ENCODE assay signal across 23 mouse cellular contexts in genomic region chr13:51468697-51469250, GRCm38 (mm10).
DNase-seq lines count a peak whose midpoint lies in the region; ATAC-seq and TF ChIP-seq lines count a peak whose summit lies in the region.
"Had no signal": no experiment of that assay in that cellular context is flagged by ENCODE, and none has a peak within 500 bp of the region (broad histone marks: within the 10 kb centered on the region; RNA-seq: fewer than 3 reads in every experiment).

No protein-coding gene starts in this region.

- intact Hi-C loops in left cerebral cortex, postnatal 4 days (cut with DNase I), result no loop called here

- H3K36me3 ChIP-seq in lung, embryonic 14.5 days (ENCODE audit: insufficient read depth), result no peaks in the 10 kb centered on the region
- no peaks in the 10 kb centered on the region for H3K36me3 ChIP-seq in stomach, embryonic 15.5 days
- no peaks in the 10 kb centered on the region for H3K36me3 ChIP-seq in stomach, postnatal 0 days (ENCODE audit: control insufficient read depth, insufficient read depth, low read length)
- H3K36me3 ChIP-seq: embryonic facial prominence, embryonic 15.5 days; heart, embryonic 15.5 days; kidney, embryonic 15.5 days; limb, embryonic 15.5 days had no signal

- H3K4me3 ChIP-seq in lung, embryonic 14.5 days (ENCODE audit: low read depth, low read length), result no peak overlapping the region
- H3K4me3 ChIP-seq in lung, adult 2 months (replicated peaks; ENCODE audit: extremely low read depth, low read depth, low read length), result no peak overlapping the region
- H3K4me3 ChIP-seq in stomach, embryonic 15.5 days (replicated peaks), result no peak overlapping the region
- H3K4me3 ChIP-seq in stomach, postnatal 0 days (ENCODE audit: low read depth, low read length), result no peak overlapping the region
- H3K4me3 ChIP-seq: embryonic facial prominence, embryonic 15.5 days; gastrocnemius, adult 2 months; heart, embryonic 15.5 days; kidney, embryonic 15.5 days; left cerebral cortex, adult 2 months; limb, embryonic 15.5 days had no signal

- no peak for TF ChIP-seq EP300 in stomach, postnatal 0 days (optimal IDR thresholded peaks at IDR 0.05)

- peak; percentile 26 for DNase-seq in lung, embryonic 14.5 days
- DNase-seq in lung, adult 2 months, result no peak
- no peak for DNase-seq in stomach, postnatal 0 days (ENCODE audit: low spot score)
- DNase-seq in ZHBTc4 (ENCODE audit: low read depth, low spot score), result peak; percentile 14
- peak; percentile 36 for DNase-seq in testis, postnatal 10 days (ENCODE audit: low spot score)
- DNase-seq in left cerebral cortex, postnatal 4 days, result no peak
- DNase-seq: adrenal gland, postnatal 25 days; B cell, adult 2 months; cerebellum, adult 9-10 months; gastrocnemius, adult 2 months; heart, postnatal 36 days; kidney, postnatal 36 days; lung, postnatal 4 days; thymus, adult 18-20 months had no signal

- ATAC-seq in lung, embryonic 14.5 days (ENCODE audit: insufficient read depth), result no peak
- no peak for ATAC-seq in stomach, embryonic 15.5 days (ENCODE audit: insufficient read depth, low FRiP score, low read depth)
- no peak for ATAC-seq in stomach, postnatal 0 days (ENCODE audit: low FRiP score, low TSS enrichment)
- ATAC-seq: forebrain, embryonic 14.5 days; intestine, postnatal 0 days had no signal

- no peak overlapping the region for H3K27ac ChIP-seq in lung, embryonic 14.5 days (ENCODE audit: low read depth)
- no peak overlapping the region for H3K27ac ChIP-seq in stomach, embryonic 15.5 days
- no peak overlapping the region for H3K27ac ChIP-seq in stomach, postnatal 0 days (replicated peaks)
- H3K27ac ChIP-seq: embryonic facial prominence, embryonic 15.5 days; gastrocnemius, adult 2 months; heart, embryonic 15.5 days; kidney, embryonic 15.5 days; left cerebral cortex, adult 2 months; limb, embryonic 15.5 days; liver, embryonic 14.5 days had no signal

- WGBS in lung, embryonic 14.5 days, result 64% methylated on average over 17 of the region's 17 CpGs
- 54% methylated on average over 17 of the region's 17 CpGs for WGBS in lung, adult 2 months
- 68% methylated on average over 17 of the region's 17 CpGs for WGBS in stomach, embryonic 15.5 days
- WGBS in stomach, postnatal 0 days, result 63% methylated on average over 17 of the region's 17 CpGs

- H3K4me2 ChIP-seq in lung, embryonic 14.5 days, result 0 out of 2 replicates have a peak overlapping the region, but pooled peaks have one; percentile 23
- 0 out of 2 replicates have a peak overlapping the region, but pooled peaks have one; percentile 5 for H3K4me2 ChIP-seq in stomach, embryonic 15.5 days
- no peak overlapping the region for H3K4me2 ChIP-seq in stomach, postnatal 0 days (replicated peaks; ENCODE audit: low read depth)
- H3K4me2 ChIP-seq: embryonic facial prominence, embryonic 15.5 days; heart, embryonic 15.5 days; kidney, embryonic 15.5 days; limb, embryonic 15.5 days had no signal

- TF ChIP-seq POLR2A in lung, adult 2 months (IDR thresholded peaks at IDR 0.05; ENCODE audit: borderline replicate concordance, extremely low read depth, low read depth, low read length), result no peak

- no peaks in the 10 kb centered on the region for H3K9me3 ChIP-seq in lung, embryonic 14.5 days (ENCODE audit: low read depth, low read length)
- H3K9me3 ChIP-seq in stomach, embryonic 15.5 days, result no peaks in the 10 kb centered on the region
- no peaks in the 10 kb centered on the region for H3K9me3 ChIP-seq in stomach, postnatal 0 days (ENCODE audit: control insufficient read depth, low read length)
- H3K9me3 ChIP-seq: embryonic facial prominence, embryonic 15.5 days; heart, embryonic 15.5 days; kidney, embryonic 15.5 days; limb, embryonic 15.5 days had no signal

- no peak overlapping the region for H3K9ac ChIP-seq in lung, embryonic 14.5 days
- H3K9ac ChIP-seq in stomach, embryonic 15.5 days, result no peak overlapping the region
- H3K9ac ChIP-seq in stomach, postnatal 0 days (ENCODE audit: low read length), result no peak overlapping the region
- H3K9ac ChIP-seq: embryonic facial prominence, embryonic 15.5 days; heart, embryonic 15.5 days; kidney, embryonic 15.5 days; limb, embryonic 15.5 days; liver, embryonic 14.5 days had no signal

- no peaks in the 10 kb centered on the region for H3K27me3 ChIP-seq in lung, embryonic 14.5 days (ENCODE audit: insufficient read depth, low read length)
- no peaks in the 10 kb centered on the region for H3K27me3 ChIP-seq in stomach, embryonic 15.5 days (replicated peaks)
- H3K27me3 ChIP-seq in stomach, postnatal 0 days (ENCODE audit: control insufficient read depth, insufficient read depth, low read length), result no peaks in the 10 kb centered on the region
- H3K27me3 ChIP-seq: embryonic facial prominence, embryonic 15.5 days; kidney, embryonic 15.5 days; limb, embryonic 15.5 days had no signal

- no peak for TF ChIP-seq CTCF in lung, embryonic 14.5 days (IDR thresholded peaks at IDR 0.05; ENCODE audit: low read depth)
- TF ChIP-seq CTCF in lung, adult 2 months (IDR thresholded peaks at IDR 0.05; ENCODE audit: insufficient read depth, low read length), result no peak
- no peak for TF ChIP-seq CTCF in stomach, postnatal 0 days (IDR thresholded peaks at IDR 0.05; ENCODE audit: low read depth)

- H3K4me1 ChIP-seq in lung, embryonic 14.5 days (ENCODE audit: insufficient read depth), result no peaks in the 10 kb centered on the region
- H3K4me1 ChIP-seq in lung, adult 2 months (ENCODE audit: control insufficient read depth, insufficient read depth, low read length), result no peaks in the 10 kb centered on the region
- no peaks in the 10 kb centered on the region for H3K4me1 ChIP-seq in stomach, embryonic 15.5 days
- no peaks in the 10 kb centered on the region for H3K4me1 ChIP-seq in stomach, postnatal 0 days (replicated peaks; ENCODE audit: control insufficient read depth, insufficient read depth)
- H3K4me1 ChIP-seq: embryonic facial prominence, embryonic 15.5 days; heart, embryonic 15.5 days; kidney, embryonic 15.5 days; limb, embryonic 15.5 days had no signal

Comparison
In these comparisons a context has a peak if more than half of its experiments do, and no peak if none do; other contexts are left out.
1. DNase-seq: peak in lung, embryonic 14.5 days (single experiment), ZHBTc4 (single experiment) and testis, postnatal 10 days (single experiment); none in lung, adult 2 months (single experiment), stomach, postnatal 0 days (single experiment) and left cerebral cortex, postnatal 4 days (single experiment).